9 mouse cellular contexts compared by ENCODE assay signal in the genomic region with DNA sequence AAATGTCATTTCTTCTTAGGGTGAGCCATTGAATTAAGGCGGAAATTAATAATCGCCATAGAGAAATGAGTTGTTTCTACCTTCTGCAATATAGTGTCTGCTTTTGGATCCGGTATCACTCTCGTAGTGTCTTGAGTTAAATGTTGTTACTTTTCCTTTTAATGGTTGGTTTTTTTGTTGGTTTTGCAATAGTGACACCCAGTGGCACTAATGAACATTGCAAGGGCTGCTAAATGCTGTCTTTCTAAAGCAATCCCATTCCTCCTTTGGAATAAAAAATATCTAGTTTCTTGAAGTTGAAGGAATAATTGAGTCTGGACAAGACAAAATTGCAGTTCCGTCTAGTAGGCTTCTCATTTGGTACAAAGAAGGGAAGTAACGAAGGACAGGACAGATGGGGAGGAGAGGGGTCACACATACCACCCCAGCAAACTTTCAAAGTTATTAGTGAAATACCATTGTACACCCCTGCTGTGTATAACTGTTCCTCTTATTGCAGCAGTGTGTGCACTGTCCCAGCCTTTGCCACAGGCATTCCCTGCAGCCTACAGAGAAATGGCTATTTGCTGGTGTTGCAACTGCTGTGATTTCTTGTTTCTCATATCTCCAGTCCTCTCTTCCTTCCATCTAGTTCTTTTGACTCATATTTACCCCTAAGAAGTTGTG.
DNase-seq lines count a peak whose midpoint lies in the region; ATAC-seq and TF ChIP-seq lines count a peak whose summit lies in the region.
"Had no signal": no experiment of that assay in that cellular context is flagged by ENCODE, and none has a peak within 500 bp of the region (broad histone marks: within the 10 kb centered on the region; RNA-seq: fewer than 3 reads in every experiment).

No protein-coding gene starts in this region.

- H3K27ac ChIP-seq in forebrain, embryonic 14.5 days (ENCODE audit: low read depth, low read length) = no peak overlapping the region
- H3K27ac ChIP-seq in hindbrain, embryonic 12.5 days = no peak overlapping the region
- peak overlapping the region; percentile 27; the same call in 1 of the 2 replicates for H3K27ac ChIP-seq in stomach, embryonic 15.5 days
- H3K27ac ChIP-seq: neural tube, embryonic 13.5 days had no signal

- H3K4me2 ChIP-seq in forebrain, embryonic 14.5 days (ENCODE audit: low read length) = no peak overlapping the region
- H3K4me2 ChIP-seq in hindbrain, embryonic 12.5 days (replicated peaks) = no peak overlapping the region
- no peak overlapping the region for H3K4me2 ChIP-seq in stomach, embryonic 15.5 days
- H3K4me2 ChIP-seq: neural tube, embryonic 13.5 days had no signal

- peak; percentile 34; the same call in 1 of the 2 replicates for TF ChIP-seq CTCF in brain, embryonic 14.5 days (IDR thresholded peaks at IDR 0.05; ENCODE audit: borderline replicate concordance, extremely low read depth, insufficient read depth, insufficient read length)

- peak; percentile 71 for ATAC-seq in forebrain, embryonic 14.5 days
- peak; percentile 60; the same call in 1 of the 2 replicates for ATAC-seq in hindbrain, embryonic 12.5 days (ENCODE audit: low FRiP score)
- ATAC-seq in stomach, embryonic 15.5 days (ENCODE audit: insufficient read depth, low FRiP score, low read depth) = no peak

- WGBS in forebrain, embryonic 14.5 days = 27% methylated on average over 6 of the region's 6 CpGs
- 42% methylated on average over 6 of the region's 6 CpGs for WGBS in hindbrain, embryonic 12.5 days
- WGBS in stomach, embryonic 15.5 days = 17% methylated on average over 6 of the region's 6 CpGs

- no peak overlapping the region for H3K9ac ChIP-seq in forebrain, embryonic 14.5 days (ENCODE audit: low read length)
- no peak overlapping the region for H3K9ac ChIP-seq in hindbrain, embryonic 12.5 days
- no peak overlapping the region for H3K9ac ChIP-seq in stomach, embryonic 15.5 days
- H3K9ac ChIP-seq: neural tube, embryonic 13.5 days had no signal

- no peaks in the 10 kb centered on the region for H3K36me3 ChIP-seq in forebrain, embryonic 14.5 days (ENCODE audit: control insufficient read depth, insufficient read depth, low read length)
- H3K36me3 ChIP-seq in hindbrain, embryonic 12.5 days = no peaks in the 10 kb centered on the region
- no peaks in the 10 kb centered on the region for H3K36me3 ChIP-seq in stomach, embryonic 15.5 days
- H3K36me3 ChIP-seq: neural tube, embryonic 13.5 days had no signal

- H3K9me3 ChIP-seq in forebrain, embryonic 14.5 days (replicated peaks; ENCODE audit: control insufficient read depth, low read length) = no peaks in the 10 kb centered on the region
- no peaks in the 10 kb centered on the region for H3K9me3 ChIP-seq in hindbrain, embryonic 12.5 days (replicated peaks)
- no peaks in the 10 kb centered on the region for H3K9me3 ChIP-seq in stomach, embryonic 15.5 days
- H3K9me3 ChIP-seq: neural tube, embryonic 13.5 days had no signal

- H3K4me1 ChIP-seq in forebrain, embryonic 14.5 days (ENCODE audit: control insufficient read depth, insufficient read depth, low read length) = no peaks in the 10 kb centered on the region
- H3K4me1 ChIP-seq in hindbrain, embryonic 12.5 days = no peaks in the 10 kb centered on the region
- no peaks in the 10 kb centered on the region for H3K4me1 ChIP-seq in stomach, embryonic 15.5 days
- H3K4me1 ChIP-seq: neural tube, embryonic 13.5 days had no signal

- no peak for TF ChIP-seq POLR2A in brain, embryonic 14.5 days (IDR thresholded peaks at IDR 0.05; ENCODE audit: borderline replicate concordance, extremely low read depth, insufficient read depth, insufficient read length, poor library complexity, severe bottlenecking)

- no peak overlapping the region for H3K4me3 ChIP-seq in forebrain, embryonic 14.5 days (ENCODE audit: low read depth, low read length)
- no peak overlapping the region for H3K4me3 ChIP-seq in hindbrain, embryonic 12.5 days
- no peak overlapping the region for H3K4me3 ChIP-seq in stomach, embryonic 15.5 days (replicated peaks)
- H3K4me3 ChIP-seq: neural tube, embryonic 13.5 days had no signal

- no peaks in the 10 kb centered on the region for H3K27me3 ChIP-seq in forebrain, embryonic 14.5 days (replicated peaks; ENCODE audit: control insufficient read depth, insufficient read depth, low read length)
- H3K27me3 ChIP-seq in hindbrain, embryonic 12.5 days = no peaks in the 10 kb centered on the region
- no peaks in the 10 kb centered on the region for H3K27me3 ChIP-seq in stomach, embryonic 15.5 days (replicated peaks)
- H3K27me3 ChIP-seq: neural tube, embryonic 13.5 days had no signal

- peak; percentile 50 for DNase-seq in right cerebral cortex, adult 18-20 months
- DNase-seq in right cerebral cortex, postnatal 36 days (ENCODE audit: low spot score in 2 of 2) = no peak
- DNase-seq in brain, embryonic 14.5 days (ENCODE audit: low read depth) = peak; percentile 82
- peak; percentile 81 for DNase-seq in forebrain, embryonic 14.5 days (ENCODE audit: low spot score)
- DNase-seq in layer of hippocampus, postnatal 14 days (ENCODE audit: low spot score in 2 of 2) = peak; percentile 57 to 79
- DNase-seq in mesoderm, embryonic 11.5 days (ENCODE audit: low read depth, low spot score) = peak; percentile 62

Comparison
In these comparisons a context has a peak if more than half of its experiments do, and no peak if none do; other contexts are left out.
1. DNase-seq: peak in right cerebral cortex, adult 18-20 months (single experiment), brain, embryonic 14.5 days (single experiment), forebrain, embryonic 14.5 days (single experiment), layer of hippocampus, postnatal 14 days (2 of 2) and mesoderm, embryonic 11.5 days (single experiment); none in right cerebral cortex, postnatal 36 days (0 of 2).